Mouse (Mus musculus) C2C12 (cell line): ENCODE data around the gene Tnr.

Experiments used
- CTCF ChIP-seq: IDR thresholded peaks from one replicate; pipeline ENCODE4 v1.5.1; 2011; ENCODE audit not compliant: control insufficient read depth, insufficient read depth, insufficient read length
- MAX ChIP-seq: IDR thresholded peaks from one replicate; pipeline ENCODE4 v1.6.1; 2011; ENCODE audit warnings: mild to moderate bottlenecking, control low read depth

- TF ChIP-seq CTCF (no peak), MAX (no peak)
Observed at GRCm38 (mm10) chr1:159671181-159671580, 147.6 kb downstream of the Tnr start.
